Mouse (Mus musculus) heart, adult 2 months (tissue): ENCODE measurements around the gene Trpm8.

Experiments
- CTCF ChIP-seq: fragments of 200-600 bp; IDR thresholded peaks from 2 replicates; pipeline ENCODE4 v1.8.1; 2022; ENCODE audit warnings: antibody characterized with exemption, mild to moderate bottlenecking, moderate library complexity
- EP300 ChIP-seq: fragments of 200-500 bp; IDR thresholded peaks from 2 replicates; pipeline ENCODE4 v1.6.1; 2011; ENCODE audit warnings: low read depth, low read length, control low read depth; ENCODE audit not compliant: insufficient read depth
- POLR2A ChIP-seq: fragments of 200-500 bp; IDR thresholded peaks from 2 replicates; pipeline ENCODE4 v1.6.1; 2011; ENCODE audit warnings: mild to moderate bottlenecking, low read depth, low read length, control low read depth; ENCODE audit not compliant: insufficient read depth

DNA sequence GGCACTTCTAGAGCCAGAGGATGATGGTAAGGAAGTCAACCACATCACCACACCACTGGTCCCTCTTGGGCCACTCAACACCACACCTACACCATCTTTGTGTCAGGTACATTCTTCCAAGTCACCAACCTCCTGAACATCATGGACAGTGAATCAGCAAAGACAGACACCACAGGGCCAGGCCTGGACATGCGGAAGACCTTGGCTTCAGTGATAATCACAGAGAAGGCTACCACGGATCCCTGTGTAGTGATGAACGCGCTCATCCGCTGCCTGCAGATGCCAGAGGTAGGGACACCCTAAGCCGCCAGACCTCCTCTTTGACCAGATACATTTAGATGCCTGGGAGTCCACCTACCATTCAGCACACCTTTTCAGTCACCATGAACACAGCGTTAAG lies 49.3 kb upstream of the Trpm8 start:
- TF ChIP-seq CTCF = no peak
- no peak for TF ChIP-seq POLR2A
- no peak for TF ChIP-seq EP300
